Mouse (Mus musculus) midbrain, embryonic 14.5 days (tissue): Measurements from ENCODE around the gene Rhot2. TPM values are rescaled to one million over a fixed set of nuclear protein-coding genes. Genes with fewer than 3 reads are reported as not detected.
A peak's percentile ranks its signal among the peaks of the same experiment; 100 is the strongest.

Experiments used
- ATAC-seq: fragments of 200-750 bp; cut with Nextera tagmentation; 2 replicates; pipeline ENCODE4 v1.8.0; 2017; ENCODE audit warnings: moderate number of reproducible peaks, moderate library complexity; ENCODE audit not compliant: low FRiP score, low TSS enrichment
- DNase-seq: peaks from one replicate; pipeline ENCODE4 v3.0.0-alpha.2; 2015
- H3K27ac ChIP-seq: fragments of 300-500 bp; sonication (generic); replicated peaks from 2 replicates; pipeline ENCODE4 v1.5.1; 2014; ENCODE audit warnings: mild to moderate bottlenecking, low read depth, low read length, moderate library complexity
- H3K27me3 ChIP-seq: fragments of 300-500 bp; sonication (generic); 2 replicates; pipeline ENCODE4 v1.6.1; 2014; ENCODE audit warnings: low read length, control low read depth, mixed read lengths; ENCODE audit not compliant: control insufficient read depth, insufficient read depth
- H3K36me3 ChIP-seq: fragments of 300-500 bp; sonication (generic); 2 replicates; pipeline ENCODE4 v1.6.1; 2014; ENCODE audit warnings: low read length, control low read depth; ENCODE audit not compliant: control insufficient read depth, insufficient read depth
- H3K4me1 ChIP-seq: fragments of 300-500 bp; sonication (generic); 2 replicates; pipeline ENCODE4 v1.6.1; 2014; ENCODE audit warnings: mild to moderate bottlenecking, antibody characterized with exemption, low read length, control low read depth; ENCODE audit not compliant: control insufficient read depth, insufficient read depth
- H3K4me2 ChIP-seq: fragments of 300-500 bp; sonication (generic); 2 replicates; pipeline ENCODE4 v1.6.1; 2014; ENCODE audit warnings: mild to moderate bottlenecking, low read length, moderate library complexity
- H3K4me3 ChIP-seq: fragments of 300-500 bp; sonication (generic); replicated peaks from 2 replicates; pipeline ENCODE4 v1.5.1; 2014; ENCODE audit warnings: low read depth, low read length
- H3K9ac ChIP-seq: fragments of 300-500 bp; sonication (generic); replicated peaks from 2 replicates; pipeline ENCODE4 v1.6.1; 2014; ENCODE audit warnings: mild to moderate bottlenecking, low read length, moderate library complexity
- H3K9me3 ChIP-seq: fragments of 300-500 bp; sonication (generic); 2 replicates; pipeline ENCODE4 v1.6.1; 2016; ENCODE audit warnings: low read length, control low read depth, mixed read lengths; ENCODE audit not compliant: control insufficient read depth
- WGBS: fragments of 180-500 bp; shearing (Covaris S2); extraction: QIAGEN DNeasy Blood & Tissue Kit; methylation state at CpG from one replicate; pipeline ENCODE4 v1.1.7; 2014; 5-methylcytosine and 5-hydroxymethylcytosine counted together
- polyA plus RNA-seq: library from polyadenylated mRNA; unstranded; fragments of >200 nt; fragmentation: Nextera tagmentation; extraction: Ambion mirVana; gene quantifications from 2 replicates; pipeline ENCODE4 v1.2.1, GENCODE M21; 2014

Rhot2 gene
- polyA plus RNA-seq: 9.6 and 16.8 TPM in 2 replicates

DNA sequence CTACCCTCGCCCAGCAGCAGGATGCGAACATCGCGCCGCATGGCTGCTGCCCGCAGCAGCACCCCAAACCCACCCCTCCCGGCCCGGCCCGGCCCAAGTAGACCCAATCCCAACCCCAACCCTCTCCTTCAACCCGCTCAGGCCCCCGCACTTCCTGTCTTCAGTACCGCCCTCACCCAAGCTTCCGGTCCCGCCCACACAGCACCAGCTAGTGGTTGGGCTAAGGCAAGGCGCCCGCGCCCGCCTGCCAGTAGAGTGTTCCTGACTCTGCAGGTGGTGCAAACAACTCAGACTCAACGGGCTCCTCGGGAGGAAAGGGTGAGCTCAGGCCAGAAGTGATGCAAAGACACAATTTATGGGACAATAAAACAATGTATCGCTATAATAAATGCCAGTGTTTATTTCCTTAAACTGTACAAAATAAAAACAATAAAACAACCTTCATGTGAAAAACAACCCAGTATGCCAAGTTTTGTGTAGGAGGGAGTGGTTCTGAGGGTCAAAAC, at the start of gene Rhot2:
TSS of gene Rhot2 (minus strand) at position 456 of the 506 bp plus-strand sequence.
- no peaks in the 10 kb centered on the region for H3K27me3 ChIP-seq
- H3K4me3 ChIP-seq: peak within 1 kb of the TSS; percentile 78
- peak within 1 kb of the TSS; percentile 62 for H3K27ac ChIP-seq
- peak within 1 kb of the TSS; percentile 70 for H3K4me2 ChIP-seq
- DNase-seq (peak; percentile 96), ATAC-seq (peak; percentile 89)
- H3K9ac ChIP-seq: peak within 1 kb of the TSS; percentile 71
- H3K9me3 ChIP-seq: no peaks in the 10 kb centered on the region
- WGBS: 2% methylated on average over 20 of the region's 21 CpGs
- peaks cover 53% of the 10 kb centered on the region for H3K36me3 ChIP-seq
- H3K4me1 ChIP-seq: peaks cover 12% of the 10 kb centered on the region

DNA sequence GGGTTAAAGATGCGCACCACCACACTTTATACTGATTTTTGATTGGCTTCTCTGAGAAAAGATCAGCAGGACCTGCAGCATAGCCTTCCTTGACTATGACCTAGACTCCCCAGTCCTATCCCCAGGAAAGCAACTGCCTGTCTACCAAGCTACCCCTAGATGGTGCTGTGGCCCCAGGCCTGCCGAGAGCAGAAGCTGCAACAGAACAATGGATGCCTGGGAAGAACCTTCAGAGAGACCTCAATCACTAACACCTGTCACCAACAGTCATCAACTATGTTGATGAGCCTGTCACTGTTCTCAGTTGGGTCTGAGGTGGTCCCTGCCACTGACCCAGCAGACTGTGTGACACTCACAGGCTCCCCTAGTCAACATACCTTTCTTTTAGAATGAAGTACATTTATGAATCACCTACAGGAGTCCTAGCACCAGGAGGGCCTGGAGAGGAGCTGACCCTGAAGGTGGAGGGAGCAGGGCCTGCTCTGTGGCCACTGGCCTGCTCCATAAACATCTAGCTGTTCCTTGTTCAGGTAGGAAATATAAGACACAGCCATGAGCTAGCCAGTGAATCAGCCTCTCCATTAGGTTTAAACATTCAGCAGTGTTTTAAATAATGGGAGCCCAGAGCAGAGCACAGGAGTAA, 49.4 kb upstream of the Rhot2 start:
- Histone ChIP-seq H3K4me2 (no peak overlapping the region), H3K4me3 (no peak overlapping the region), H3K9ac (no peak overlapping the region), H3K4me1 (peaks cover 10% of the 10 kb centered on the region; the same call in 1 of the 2 replicates), H3K36me3 (peaks cover 8% of the 10 kb centered on the region), H3K9me3 (no peaks in the 10 kb centered on the region), H3K27me3 (no peaks in the 10 kb centered on the region), H3K27ac (peak overlapping the region; percentile 73)
- WGBS: 33% methylated on average over 2 of the region's 2 CpGs
- DNase-seq: peak; percentile 88
- ATAC-seq: peak; percentile 57; the same call in 1 of the 2 replicates

DNA sequence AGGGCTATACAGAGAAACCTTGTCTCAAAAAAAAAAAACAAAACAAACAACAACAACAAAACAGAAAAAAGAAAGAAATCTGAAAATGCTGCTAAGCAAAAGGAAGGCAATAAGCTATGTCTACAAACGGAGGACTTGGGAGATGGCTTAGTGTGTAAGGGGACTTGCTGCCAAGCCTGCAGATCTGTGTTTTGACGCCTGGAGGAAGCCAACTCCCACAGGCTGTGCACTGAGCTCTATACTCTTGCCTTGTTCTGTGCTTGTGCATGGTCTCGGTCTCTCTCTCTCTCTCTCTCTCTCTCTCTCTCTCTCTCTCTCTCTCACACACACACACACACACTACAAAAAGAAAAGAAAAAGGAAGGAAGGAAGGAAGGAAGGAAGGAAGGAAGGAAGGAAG, 44.2 kb upstream of the Rhot2 start:
- DNase-seq (no peak), ATAC-seq (no peak)
- Histone ChIP-seq H3K4me2 (no peak overlapping the region), H3K36me3 (peaks cover 24% of the 10 kb centered on the region), H3K4me1 (no peaks in the 10 kb centered on the region), H3K27me3 (no peaks in the 10 kb centered on the region), H3K4me3 (no peak overlapping the region), H3K9ac (no peak overlapping the region), H3K9me3 (no peaks in the 10 kb centered on the region), H3K27ac (no peak overlapping the region)
- 90% methylated on average over 3 of the region's 3 CpGs for WGBS

DNA sequence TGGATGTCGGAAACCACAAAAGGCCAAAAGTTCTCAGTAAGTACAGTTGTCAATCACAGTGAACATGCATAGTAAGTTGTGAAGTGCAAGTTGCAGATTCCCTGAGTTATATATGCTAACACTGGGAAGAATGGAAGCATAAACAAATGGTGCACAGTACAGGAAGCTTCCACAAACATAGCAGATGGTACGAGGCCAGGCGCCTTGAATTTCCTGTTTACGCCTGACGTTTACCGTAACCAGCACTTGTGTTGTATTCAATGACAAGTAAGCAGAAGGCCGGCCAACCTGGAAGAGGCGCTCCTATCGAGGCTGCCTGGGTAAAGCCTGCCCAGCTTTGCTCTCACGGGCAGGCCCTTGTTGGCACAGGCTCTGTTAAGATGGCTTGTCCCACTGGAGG, 42.8 kb upstream of the Rhot2 start:
- Histone ChIP-seq H3K9ac (no peak overlapping the region), H3K4me2 (no peak overlapping the region), H3K36me3 (peaks cover 38% of the 10 kb centered on the region), H3K9me3 (no peaks in the 10 kb centered on the region), H3K4me3 (no peak overlapping the region), H3K27ac (no peak overlapping the region), H3K4me1 (0 out of 2 replicates have a peak, but pooled peaks cover 1% of the 10 kb centered on the region), H3K27me3 (no peaks in the 10 kb centered on the region)
- DNase-seq: no peak
- WGBS: 95% methylated on average over 10 of the region's 10 CpGs
- no peak for ATAC-seq

DNA sequence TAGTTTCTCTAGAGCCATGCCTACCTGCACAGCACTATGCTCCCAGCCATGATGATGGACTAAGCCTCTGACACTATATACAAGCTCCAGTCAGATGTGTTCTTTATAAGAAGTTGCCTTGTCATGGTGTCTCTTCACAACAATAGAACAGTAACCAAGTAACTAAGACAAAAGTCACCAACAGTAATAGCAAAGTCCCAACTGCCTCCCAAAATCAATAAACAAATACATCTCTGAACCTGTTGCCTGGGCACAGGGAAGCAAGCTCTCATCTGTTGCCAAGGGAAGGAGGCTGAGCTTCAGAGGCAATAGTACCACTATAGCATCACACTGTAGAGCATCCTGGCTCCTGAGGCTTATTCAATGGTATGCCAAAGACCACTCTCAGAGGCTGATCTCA, 42.2 kb upstream of the Rhot2 start:
- ATAC-seq (no peak), DNase-seq (no peak)
- no peak overlapping the region for H3K27ac ChIP-seq
- no peaks in the 10 kb centered on the region for H3K9me3 ChIP-seq
- H3K4me2 ChIP-seq: no peak overlapping the region
- no peak overlapping the region for H3K4me3 ChIP-seq
- no peaks in the 10 kb centered on the region for H3K27me3 ChIP-seq
- 0 out of 2 replicates have a peak, but pooled peaks cover 4% of the 10 kb centered on the region for H3K4me1 ChIP-seq
- no peak overlapping the region for H3K9ac ChIP-seq
- peaks cover 43% of the 10 kb centered on the region for H3K36me3 ChIP-seq

DNA sequence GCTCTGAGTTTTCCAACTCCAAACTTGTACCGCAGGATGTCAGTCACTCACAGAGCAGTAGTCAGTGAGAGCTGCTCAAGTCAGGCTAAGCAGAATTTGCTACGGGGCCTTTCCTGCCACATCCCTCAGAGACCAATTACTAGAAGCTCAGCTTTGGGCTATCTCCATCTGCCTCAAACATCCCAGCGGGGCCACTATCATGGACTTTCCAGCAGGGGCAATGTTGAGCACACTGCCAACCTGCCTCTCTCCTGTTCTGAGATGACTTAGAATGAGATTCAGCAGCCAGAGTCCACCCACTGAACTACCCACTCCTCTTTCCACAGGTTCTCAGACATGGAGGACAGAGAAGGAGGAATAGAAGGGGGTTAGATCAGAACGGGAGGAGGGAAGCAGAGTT, 41.0 kb upstream of the Rhot2 start:
- peaks cover 13% of the 10 kb centered on the region for H3K4me1 ChIP-seq
- no peaks in the 10 kb centered on the region for H3K27me3 ChIP-seq
- peak; percentile 43; the same call in 1 of the 2 replicates for ATAC-seq
- 52% methylated on average over 4 of the region's 4 CpGs for WGBS
- no peak overlapping the region for H3K9ac ChIP-seq
- no peak overlapping the region for H3K27ac ChIP-seq
- no peak overlapping the region for H3K4me2 ChIP-seq
- peak; percentile 71 for DNase-seq
- no peaks in the 10 kb centered on the region for H3K9me3 ChIP-seq
- H3K36me3 ChIP-seq: peaks cover 45% of the 10 kb centered on the region
- H3K4me3 ChIP-seq: no peak overlapping the region

DNA sequence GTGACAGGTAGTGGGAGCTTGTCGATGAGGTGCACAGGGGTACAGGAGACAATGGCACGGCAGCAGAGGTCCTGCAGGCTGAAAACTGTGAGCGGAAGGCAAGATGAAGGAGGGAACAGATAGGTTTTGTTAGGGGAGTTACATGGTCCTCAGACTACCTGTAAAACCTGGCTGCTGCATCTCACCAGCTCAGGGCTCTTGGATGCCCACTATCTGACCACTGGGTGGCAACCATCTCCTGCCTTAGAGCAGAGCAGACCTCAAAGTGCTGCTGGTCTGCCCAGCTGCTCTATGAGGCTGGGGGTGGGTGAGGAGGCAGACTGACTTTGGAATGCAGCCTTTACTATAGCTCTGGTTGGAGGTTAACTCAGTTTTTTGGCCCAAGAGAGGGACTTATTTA, 39.2 kb upstream of the Rhot2 start:
- Histone ChIP-seq H3K9ac (no peak overlapping the region), H3K4me2 (no peak overlapping the region), H3K27ac (0 out of 2 replicates have a peak overlapping the region, but pooled peaks have one; percentile 14), H3K36me3 (peaks cover 46% of the 10 kb centered on the region), H3K9me3 (no peaks in the 10 kb centered on the region), H3K4me3 (no peak overlapping the region), H3K4me1 (peaks cover 20% of the 10 kb centered on the region), H3K27me3 (no peaks in the 10 kb centered on the region)
- DNase-seq (no peak), ATAC-seq (no peak)
- 92% methylated on average over 3 of the region's 3 CpGs for WGBS

DNA sequence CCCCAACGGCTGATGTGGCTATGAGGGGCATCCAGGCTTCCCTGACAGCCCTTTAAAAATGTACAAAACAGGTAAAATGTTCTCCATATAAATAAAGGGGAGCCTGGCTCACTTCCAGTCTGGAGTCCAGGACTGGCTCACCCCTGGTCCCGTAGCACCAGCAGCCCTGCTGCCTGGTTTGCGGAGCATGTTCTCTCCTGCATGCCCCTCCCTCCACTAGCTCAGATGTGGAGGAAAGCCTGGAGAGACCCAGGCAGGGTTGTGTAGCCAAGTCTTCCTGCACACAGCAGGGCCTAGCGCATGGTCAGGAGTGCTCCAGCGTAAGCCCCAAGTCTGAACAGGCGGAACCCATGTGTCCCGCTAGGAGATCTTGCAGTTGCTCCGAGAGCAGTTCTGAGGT, 38.6 kb upstream of the Rhot2 start:
- no peak for DNase-seq
- Histone ChIP-seq H3K36me3 (peaks cover 51% of the 10 kb centered on the region), H3K27me3 (no peaks in the 10 kb centered on the region), H3K4me1 (peaks cover 20% of the 10 kb centered on the region), H3K4me3 (no peak overlapping the region), H3K27ac (0 out of 2 replicates have a peak overlapping the region, but pooled peaks have one; percentile 14), H3K9ac (no peak overlapping the region), H3K4me2 (no peak overlapping the region), H3K9me3 (no peaks in the 10 kb centered on the region)
- 68% methylated on average over 8 of the region's 8 CpGs for WGBS
- ATAC-seq: no peak

DNA sequence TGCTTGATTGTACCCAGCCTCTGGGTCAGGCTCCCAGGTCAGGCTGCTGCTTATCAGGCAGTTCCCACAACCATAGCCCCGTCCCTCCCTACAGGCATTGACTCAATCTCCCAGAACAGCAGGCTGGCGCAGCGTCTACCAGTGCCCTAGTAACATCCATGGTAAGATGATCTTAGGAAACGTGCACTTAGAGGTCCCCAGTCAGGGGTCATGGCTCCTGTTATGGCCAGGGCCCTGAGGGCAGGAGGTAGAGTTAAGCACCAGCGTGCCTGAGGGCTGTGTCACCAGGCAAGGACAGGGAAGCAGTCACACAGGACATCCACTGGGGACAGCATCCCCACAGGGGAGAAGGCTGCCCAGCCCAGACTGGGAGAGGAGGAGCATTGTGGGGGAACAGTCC, 37.7 kb upstream of the Rhot2 start:
- WGBS: 32% methylated on average over 5 of the region's 5 CpGs
- no peak for DNase-seq
- no peaks in the 10 kb centered on the region for H3K27me3 ChIP-seq

More for the DNA sequence above, 37.7 kb upstream of the Rhot2 start:
- no peak for ATAC-seq
- peak overlapping the region; percentile 33; the same call in 1 of the 2 replicates for H3K27ac ChIP-seq
- no peak overlapping the region for H3K4me3 ChIP-seq
- no peak overlapping the region for H3K9ac ChIP-seq
- no peaks in the 10 kb centered on the region for H3K9me3 ChIP-seq
- peaks cover 58% of the 10 kb centered on the region for H3K36me3 ChIP-seq
- H3K4me1 ChIP-seq: peaks cover 20% of the 10 kb centered on the region
- H3K4me2 ChIP-seq: no peak overlapping the region
